Mouse (Mus musculus) C2C12 (cell line): ENCODE measurements around the gene Jazf1. TPM values are rescaled to one million over a fixed set of nuclear protein-coding genes. Genes with fewer than 3 reads are reported as not detected.

Source experiments
- H3K27me3 ChIP-seq: one replicate; pipeline ENCODE4 v1.6.1; 2011; ENCODE audit not compliant: control insufficient read depth, insufficient read depth, insufficient read length
- H3K36me3 ChIP-seq: one replicate; pipeline ENCODE4 v1.6.1; 2011; ENCODE audit not compliant: control insufficient read depth, insufficient read depth
- H3K4me3 ChIP-seq: one replicate; pipeline ENCODE4 v1.5.1; 2011; ENCODE audit warnings: mild to moderate bottlenecking, control low read depth; ENCODE audit not compliant: poor library complexity, insufficient read depth, severe bottlenecking
- H3K79me2 ChIP-seq: one replicate; pipeline ENCODE4 v1.6.1; 2011; ENCODE audit not compliant: control insufficient read depth, insufficient read depth
- H3K79me3 ChIP-seq: one replicate; pipeline ENCODE4 v1.6.1; 2011; ENCODE audit warnings: low read depth, control low read depth
- H3ac ChIP-seq: one replicate; pipeline ENCODE3; 2011; ENCODE audit warnings: low read depth; ENCODE audit not compliant: control insufficient read depth, insufficient read length
- CEBPB ChIP-seq: IDR thresholded peaks from one replicate; pipeline ENCODE4 v1.6.1; 2011; ENCODE audit warnings: low read depth, mild to moderate bottlenecking, control low read depth, moderate library complexity
- CTCF ChIP-seq: IDR thresholded peaks from one replicate; pipeline ENCODE4 v1.5.1; 2011; ENCODE audit not compliant: control insufficient read depth, insufficient read depth, insufficient read length
- FOSL1 ChIP-seq: IDR thresholded peaks from one replicate; pipeline ENCODE4 v1.8.0; 2011; ENCODE audit warnings: mild to moderate bottlenecking, low read length; ENCODE audit not compliant: poor library complexity, insufficient read depth, severe bottlenecking
- MAX ChIP-seq: IDR thresholded peaks from one replicate; pipeline ENCODE4 v1.6.1; 2011; ENCODE audit warnings: mild to moderate bottlenecking, control low read depth
- MYOD1 ChIP-seq: IDR thresholded peaks from one replicate; pipeline ENCODE4 v1.6.1; 2011; ENCODE audit warnings: low read depth; ENCODE audit not compliant: control insufficient read depth, insufficient read length
- MYOG ChIP-seq: IDR thresholded peaks from one replicate; pipeline ENCODE4 v1.6.1; 2011; ENCODE audit not compliant: control insufficient read depth, insufficient read length; ENCODE audit errors: extremely low read depth
- USF1 ChIP-seq: IDR thresholded peaks from one replicate; pipeline ENCODE4 v1.6.1; 2011; ENCODE audit warnings: low read depth, mild to moderate bottlenecking, control low read depth, moderate library complexity
- polyA plus RNA-seq: library from polyadenylated mRNA; unstranded; fragments of >200 nt; fragmentation: generic; extraction: Trizol; gene quantifications from one replicate; pipeline ENCODE4 v1.2.1, GENCODE M21; 2012; ENCODE audit warnings: missing spikeins

The Jazf1 gene
- polyA plus RNA-seq, 1 experiment: not detected

- H3K36me3 ChIP-seq: no peaks in the 10 kb centered on the region
- H3K4me3 ChIP-seq: no peak overlapping the region
- no peak for TF ChIP-seq CEBPB
- no peak for TF ChIP-seq CTCF
- TF ChIP-seq MYOD1: no peak
- no peak for TF ChIP-seq USF1
- TF ChIP-seq MAX: no peak
- no peak for TF ChIP-seq MYOG
- no peak for TF ChIP-seq FOSL1
- H3ac ChIP-seq: no peak overlapping the region
- no peaks in the 10 kb centered on the region for H3K79me3 ChIP-seq
- no peaks in the 10 kb centered on the region for H3K79me2 ChIP-seq
- H3K27me3 ChIP-seq: no peaks in the 10 kb centered on the region
Measured at GRCm38 (mm10) chr6:52871306-52871705, 197.1 kb downstream of the Jazf1 start.

GRCm38 (mm10) chr6:52869252-52869651, 199.2 kb downstream of the Jazf1 start:
- H3K79me3 ChIP-seq: no peaks in the 10 kb centered on the region
- H3K79me2 ChIP-seq: no peaks in the 10 kb centered on the region
- no peaks in the 10 kb centered on the region for H3K27me3 ChIP-seq
- H3ac ChIP-seq: no peak overlapping the region
- H3K36me3 ChIP-seq: no peaks in the 10 kb centered on the region
- TF ChIP-seq FOSL1 (no peak), CEBPB (no peak), MYOG (no peak), CTCF (no peak), USF1 (no peak), MYOD1 (no peak), MAX (no peak)
- no peak overlapping the region for H3K4me3 ChIP-seq

GRCm38 (mm10) chr6:52868352-52868751, 200.1 kb downstream of the Jazf1 start:
- no peaks in the 10 kb centered on the region for H3K79me3 ChIP-seq
- H3K36me3 ChIP-seq: no peaks in the 10 kb centered on the region
- TF ChIP-seq USF1 (no peak), FOSL1 (no peak), CEBPB (no peak), MAX (no peak), MYOG (no peak), MYOD1 (no peak), CTCF (no peak)
- no peaks in the 10 kb centered on the region for H3K79me2 ChIP-seq
- H3K4me3 ChIP-seq: no peak overlapping the region
- H3ac ChIP-seq: no peak overlapping the region
- H3K27me3 ChIP-seq: no peaks in the 10 kb centered on the region

- Histone ChIP-seq H3K79me2 (no peaks in the 10 kb centered on the region), H3K79me3 (no peaks in the 10 kb centered on the region)
- TF ChIP-seq CTCF (no peak), MAX (no peak), MYOG (no peak), MYOD1 (no peak), CEBPB (no peak), USF1 (no peak), FOSL1 (no peak)
Measured at GRCm38 (mm10) chr6:52861928-52862327, 206.5 kb downstream of the Jazf1 start.

GRCm38 (mm10) chr6:52861186-52861820, 207.1 kb downstream of the Jazf1 start:
- no peak overlapping the region for H3ac ChIP-seq
- H3K79me3 ChIP-seq: no peaks in the 10 kb centered on the region
- H3K4me3 ChIP-seq: no peak overlapping the region
- no peaks in the 10 kb centered on the region for H3K79me2 ChIP-seq
- TF ChIP-seq FOSL1 (no peak), USF1 (no peak), MAX (no peak), MYOG (no peak), CTCF (no peak), MYOD1 (no peak), CEBPB (no peak)
- H3K27me3 ChIP-seq: no peaks in the 10 kb centered on the region
- H3K36me3 ChIP-seq: no peaks in the 10 kb centered on the region

More at GRCm38 (mm10) chr6:52861928-52862327, 206.5 kb downstream of the Jazf1 start:
- H3K27me3 ChIP-seq: no peaks in the 10 kb centered on the region
- H3K4me3 ChIP-seq: no peak overlapping the region
- no peaks in the 10 kb centered on the region for H3K36me3 ChIP-seq
- no peak overlapping the region for H3ac ChIP-seq
